Mouse (Mus musculus): ENCODE measurements around the gene Szt2.
A peak's percentile ranks its signal among the peaks of the same experiment; 100 is the strongest.

Szt2 gene

GRCm38 (mm10) chr4:118358159-118358895 lies 50.7 kb downstream of the Szt2 start:
- peak in 1 of 2 experiments; percentile 33 for DNase-seq (ENCODE audit: inconsistent age in 2 of 2, low spot score in 1 of 2)

GRCm38 (mm10) chr4:118357504-118357903 lies 51.6 kb downstream of the Szt2 start:
- peak in 1 of 2 experiments; percentile 15 for DNase-seq (ENCODE audit: inconsistent age in 2 of 2, low spot score in 1 of 2)

GRCm38 (mm10) chr4:118356738-118357137 lies 52.3 kb downstream of the Szt2 start:
- DNase-seq (ENCODE audit: inconsistent age in 2 of 2, low spot score in 1 of 2), result peak in 1 of 2 experiments; percentile 43

- no peak for DNase-seq (ENCODE audit: inconsistent age in 2 of 2, low spot score in 1 of 2)
Observed at GRCm38 (mm10) chr4:118354289-118354688, 54.8 kb downstream of the Szt2 start.

GRCm38 (mm10) chr4:118353689-118354088 lies 55.4 kb downstream of the Szt2 start:
- no peak for DNase-seq (ENCODE audit: inconsistent age in 2 of 2, low spot score in 1 of 2)

- DNase-seq (ENCODE audit: inconsistent age in 2 of 2, low spot score in 1 of 2), result no peak
Observed at GRCm38 (mm10) chr4:118351828-118352227, 57.2 kb downstream of the Szt2 start.

GRCm38 (mm10) chr4:118350864-118351263 lies 58.2 kb downstream of the Szt2 start:
- DNase-seq (ENCODE audit: inconsistent age in 2 of 2, low spot score in 1 of 2), result no peak

GRCm38 (mm10) chr4:118347529-118348309 lies 61.4 kb downstream of the Szt2 start:
- no peak for DNase-seq (ENCODE audit: inconsistent age in 2 of 2, low spot score in 1 of 2)

- no peak for DNase-seq (ENCODE audit: inconsistent age in 2 of 2, low spot score in 1 of 2)
Observed at GRCm38 (mm10) chr4:118341447-118341846, 67.6 kb downstream of the Szt2 start.

GRCm38 (mm10) chr4:118336658-118337057 lies 72.4 kb downstream of the Szt2 start:
- peak; percentile 53 to 83 for DNase-seq (ENCODE audit: inconsistent age in 2 of 2, low spot score in 1 of 2)

- no peak for DNase-seq (ENCODE audit: inconsistent age in 2 of 2, low spot score in 1 of 2)
Observed at GRCm38 (mm10) chr4:118335991-118336390, 73.1 kb downstream of the Szt2 start.

GRCm38 (mm10) chr4:118331777-118332176 lies 77.3 kb downstream of the Szt2 start:
- DNase-seq (ENCODE audit: inconsistent age in 2 of 2, low spot score in 1 of 2), result no peak

- no peak for DNase-seq (ENCODE audit: inconsistent age in 2 of 2, low spot score in 1 of 2)
Observed at GRCm38 (mm10) chr4:118326476-118326875, 82.6 kb downstream of the Szt2 start.

GRCm38 (mm10) chr4:118320636-118321035 lies 88.4 kb downstream of the Szt2 start:
- DNase-seq (ENCODE audit: inconsistent age in 2 of 2, low spot score in 1 of 2), result no peak

- no peak for DNase-seq (ENCODE audit: inconsistent age in 2 of 2, low spot score in 1 of 2)
Observed at GRCm38 (mm10) chr4:118319706-118320344, 89.2 kb downstream of the Szt2 start.

- no peak for DNase-seq (ENCODE audit: inconsistent age in 2 of 2, low spot score in 1 of 2)
Observed at GRCm38 (mm10) chr4:118316662-118317061, 92.4 kb downstream of the Szt2 start.

- DNase-seq (ENCODE audit: inconsistent age in 2 of 2, low spot score in 1 of 2), result no peak
Observed at GRCm38 (mm10) chr4:118315286-118315685, 93.8 kb downstream of the Szt2 start.
